Mouse (Mus musculus) skeletal muscle tissue, adult 2 months (tissue): ENCODE measurements around the gene Cnnm4.

ENCODE experiments used
- DNase-seq: peaks from one replicate; pipeline ENCODE4 v3.0.0-alpha.2; 2012; ENCODE audit warnings: low read depth, low spot score

Cnnm4 gene

DNA sequence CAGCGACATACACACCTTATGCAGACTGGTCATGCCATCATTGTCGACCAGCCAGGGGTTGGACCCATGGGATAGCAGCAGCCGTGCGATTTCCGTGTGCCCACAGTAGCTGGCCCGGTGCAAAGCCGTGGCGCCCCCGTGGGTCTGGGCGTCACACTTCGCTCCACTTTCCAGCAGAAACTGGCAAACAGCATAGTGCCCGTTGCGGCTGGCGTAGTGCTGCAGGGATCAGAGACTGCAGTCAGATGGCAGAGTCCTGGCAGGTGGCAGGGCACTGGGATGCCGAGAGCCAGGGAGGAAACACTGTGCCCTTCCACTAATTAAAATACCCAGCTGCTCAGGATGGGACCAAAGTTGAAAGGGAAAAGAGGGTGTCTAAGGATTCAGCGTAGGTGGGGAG lies 70.4 kb downstream of the Cnnm4 start:
- no peak for DNase-seq

DNA sequence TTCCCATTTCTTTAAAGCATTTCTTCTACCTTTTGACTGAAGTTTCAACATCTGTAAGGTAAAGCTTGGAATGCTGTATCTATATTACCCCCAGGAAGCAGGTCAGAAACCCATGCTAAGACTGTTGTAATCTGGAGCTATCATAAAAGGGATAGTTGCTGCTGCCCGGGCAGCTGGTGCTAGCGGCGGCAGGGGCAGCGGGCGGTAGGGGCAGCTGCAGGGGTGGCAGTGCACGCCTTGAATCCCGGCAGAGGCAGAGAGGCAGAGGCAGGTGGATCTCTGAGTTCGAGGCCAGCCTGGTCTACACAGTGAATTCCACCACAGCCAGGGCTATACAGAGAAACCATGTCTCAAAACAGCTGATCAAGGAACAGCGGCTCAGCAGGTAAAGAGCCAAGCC lies 71.5 kb downstream of the Cnnm4 start:
- no peak for DNase-seq

DNA sequence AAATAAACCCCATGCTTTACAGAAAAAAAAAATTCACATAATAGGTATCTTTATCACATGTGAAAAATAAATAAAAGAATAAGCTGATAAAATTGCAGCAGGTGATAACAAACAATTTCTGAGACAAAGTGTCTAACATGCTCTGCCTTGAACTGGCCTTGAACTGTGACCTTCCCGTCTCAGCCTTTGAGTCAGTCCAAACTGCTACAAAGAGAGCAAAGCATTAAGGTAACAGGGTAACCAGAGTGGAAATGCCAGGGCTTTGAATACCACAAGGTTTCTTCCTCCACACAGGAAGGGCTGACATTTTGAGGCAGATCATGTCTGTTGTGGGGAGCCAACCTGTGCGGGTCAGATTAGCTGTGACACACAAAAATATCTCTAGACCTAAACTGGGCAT lies 74.0 kb downstream of the Cnnm4 start:
- DNase-seq = no peak

GRCm38 (mm10) chr1:36545845-36546600 lies 74.6 kb downstream of the Cnnm4 start:
- no peak for DNase-seq

DNA sequence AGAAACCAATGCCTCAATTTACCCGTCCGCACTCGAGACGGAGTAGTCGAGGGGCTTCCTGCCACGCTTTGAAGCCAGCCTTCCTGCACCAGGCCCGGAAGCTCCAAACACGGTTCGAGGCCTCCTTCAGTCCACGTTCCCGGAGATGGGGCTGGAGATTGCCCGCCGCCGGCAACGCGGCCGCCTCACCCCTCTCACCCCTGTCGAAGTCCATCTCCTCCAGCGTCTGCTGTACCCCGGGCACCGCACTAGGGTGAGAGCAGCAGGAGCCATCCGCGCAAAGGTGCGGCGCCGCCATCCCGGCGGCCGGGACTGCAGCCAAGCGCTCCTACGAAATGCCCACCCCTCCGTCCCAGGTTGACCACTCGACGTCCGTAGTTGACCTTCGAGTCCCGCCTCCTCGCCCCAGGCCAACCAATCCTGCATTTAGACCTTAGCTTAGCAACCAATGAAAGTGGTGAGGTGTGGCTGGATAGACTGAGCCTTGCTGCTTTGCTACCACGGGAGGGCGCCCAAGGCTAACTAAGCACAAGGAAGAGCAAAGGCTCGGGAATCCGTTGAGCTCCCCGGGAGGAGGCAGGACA lies 75.6 kb downstream of the Cnnm4 start, which contains the start of gene Ankrd39:
TSS of gene Ankrd39 (minus strand) at position 558 of the 584 bp plus-strand sequence.
- peak; percentile 99 for DNase-seq

DNA sequence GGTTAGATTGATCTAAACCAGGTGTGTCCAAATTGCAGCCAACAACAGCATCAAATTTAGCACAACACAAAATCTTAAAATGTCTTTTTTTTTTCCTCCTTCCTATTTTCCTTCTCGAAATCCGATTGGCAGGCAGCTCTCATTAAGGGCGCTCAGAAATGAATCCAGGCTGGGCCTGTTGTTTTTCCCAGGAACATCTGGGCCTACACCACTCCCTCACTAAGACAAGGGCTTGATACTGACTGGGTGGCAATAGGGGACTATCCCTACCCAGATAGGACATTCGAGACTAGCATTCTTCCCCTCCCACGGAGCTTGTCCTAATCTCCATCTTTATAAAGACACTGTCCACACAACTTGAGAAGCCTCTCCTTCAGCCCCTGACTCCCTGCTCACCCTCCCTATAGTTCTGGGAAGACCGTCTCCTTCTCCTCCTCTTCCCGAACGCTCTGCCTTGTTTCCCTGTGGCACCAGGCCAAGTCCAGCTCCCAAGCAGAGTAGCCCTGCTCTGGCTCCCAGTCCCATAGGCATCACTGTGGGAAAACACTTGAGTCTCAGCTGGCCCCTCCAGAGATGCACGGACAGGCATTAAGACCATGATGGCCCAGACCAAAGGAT lies 76.7 kb downstream of the Cnnm4 start:
- DNase-seq = no peak

GRCm38 (mm10) chr1:36548771-36549170 lies 77.4 kb downstream of the Cnnm4 start:
- DNase-seq = no peak

GRCm38 (mm10) chr1:36549491-36549890 lies 78.1 kb downstream of the Cnnm4 start:
- DNase-seq = no peak

- DNase-seq = no peak
These were observed 78.8 kb downstream of the Cnnm4 start for GRCm38 (mm10) chr1:36550075-36550863.

- DNase-seq = no peak
These were observed 80.5 kb downstream of the Cnnm4 start for GRCm38 (mm10) chr1:36551904-36552303.

GRCm38 (mm10) chr1:36552506-36552905 lies 81.1 kb downstream of the Cnnm4 start:
- DNase-seq = no peak

GRCm38 (mm10) chr1:36554633-36555399 lies 83.4 kb downstream of the Cnnm4 start:
- DNase-seq = no peak

DNA sequence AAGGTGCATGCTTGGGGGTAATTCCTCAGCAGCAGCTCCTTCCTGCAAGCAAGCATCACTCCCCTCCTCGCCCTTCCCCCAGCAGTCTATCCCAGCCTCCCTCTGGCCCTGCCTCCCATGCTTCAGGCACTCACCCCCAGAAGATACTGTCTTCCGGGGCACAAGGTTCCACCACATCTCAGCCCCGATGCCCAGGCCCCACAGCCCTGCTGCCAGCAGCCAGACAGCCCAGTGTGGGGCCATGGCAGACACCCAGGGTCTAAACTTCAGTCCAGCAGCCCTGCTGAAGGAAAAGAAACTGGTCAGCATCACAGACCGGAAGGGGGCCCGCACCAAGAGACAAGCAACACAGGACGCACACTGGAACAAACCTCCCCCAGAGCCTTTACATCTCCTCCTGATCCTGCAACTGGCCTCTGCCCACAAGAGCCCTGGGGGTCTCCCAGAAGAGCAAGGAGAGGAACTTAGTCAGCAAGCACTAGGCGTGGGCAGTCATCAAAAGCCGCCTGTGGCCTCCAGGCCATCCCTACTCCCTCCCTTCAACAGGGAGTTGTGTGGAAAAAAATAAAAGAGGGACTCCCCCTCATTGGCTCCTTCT lies 84.5 kb downstream of the Cnnm4 start:
- DNase-seq = no peak

GRCm38 (mm10) chr1:36556553-36557456 lies 85.4 kb downstream of the Cnnm4 start:
- DNase-seq = peak; percentile 83

DNA sequence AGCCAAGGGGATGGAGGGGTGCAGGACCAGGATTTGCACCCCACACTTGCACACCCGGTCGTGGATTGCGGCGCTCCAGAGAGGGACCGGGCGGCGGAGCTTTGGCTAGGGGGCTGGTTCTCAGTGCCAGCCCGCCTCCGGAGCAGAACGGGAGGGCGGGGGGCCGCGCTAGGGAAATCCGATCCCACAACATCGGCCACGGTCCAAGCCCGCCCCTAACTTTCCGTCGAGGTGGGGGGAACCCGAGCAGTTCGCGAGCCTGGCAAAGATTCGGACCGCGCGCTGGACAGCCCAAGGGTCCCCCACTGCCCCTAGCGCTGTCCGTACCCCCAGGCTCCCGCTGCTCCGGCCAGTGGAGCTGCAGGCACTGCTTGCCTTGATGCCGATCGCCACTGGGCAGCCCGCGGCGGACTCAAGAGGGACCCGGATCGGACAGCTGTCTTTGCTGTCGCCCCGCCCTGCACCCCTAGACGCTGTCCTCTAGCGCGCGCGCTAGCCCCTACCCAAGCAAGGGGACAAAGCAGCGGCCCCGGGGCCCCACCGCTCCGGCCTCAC lies 86.1 kb downstream of the Cnnm4 start:
- no peak for DNase-seq
